ENCODE assay signal across 32 mouse cellular contexts in genomic region chr5:113299433-113299832, GRCm38 (mm10). TPM values are rescaled to one million over a fixed set of nuclear protein-coding genes. Genes with fewer than 3 reads are reported as not detected.
DNase-seq lines count a peak whose midpoint lies in the region; ATAC-seq and TF ChIP-seq lines count a peak whose summit lies in the region.
"Had no signal": no experiment of that assay in that cellular context is flagged by ENCODE, and none has a peak within 500 bp of the region (broad histone marks: within the 10 kb centered on the region; RNA-seq: fewer than 3 reads in every experiment).

No protein-coding gene starts in this region.

- H3K36me3 ChIP-seq in midbrain, embryonic 13.5 days: no peaks in the 10 kb centered on the region
- H3K36me3 ChIP-seq in midbrain, postnatal 0 days (ENCODE audit: insufficient read depth, low read length): no peaks in the 10 kb centered on the region
- H3K36me3 ChIP-seq: embryonic facial prominence, embryonic 15.5 days; heart, embryonic 12.5 days; hindbrain, embryonic 10.5 days; limb, embryonic 12.5 days; neural tube, embryonic 15.5 days had no signal

- no peak for ATAC-seq in midbrain, embryonic 13.5 days
- no peak for ATAC-seq in midbrain, postnatal 0 days (ENCODE audit: low FRiP score)
- no peak for ATAC-seq in granulocyte monocyte progenitor cell, adult 5-6 weeks (replicated peaks; ENCODE audit: poor library complexity, severe bottlenecking)
- ATAC-seq: forebrain, embryonic 14.5 days; hindbrain, postnatal 0 days; liver, postnatal 0 days; lung, postnatal 0 days had no signal

- TF ChIP-seq CTCF in midbrain, postnatal 0 days (IDR thresholded peaks at IDR 0.05): no peak
- no peak for TF ChIP-seq CTCF in cortical plate, adult 2 months (IDR thresholded peaks at IDR 0.05; ENCODE audit: extremely low read depth, insufficient read depth, low read length)

- no peaks in the 10 kb centered on the region for H3K9me3 ChIP-seq in midbrain, embryonic 13.5 days
- H3K9me3 ChIP-seq in midbrain, postnatal 0 days (ENCODE audit: low read length): no peaks in the 10 kb centered on the region
- H3K9me3 ChIP-seq: embryonic facial prominence, embryonic 15.5 days; heart, embryonic 12.5 days; hindbrain, embryonic 10.5 days; limb, embryonic 12.5 days; midbrain, embryonic 12.5 days; neural tube, embryonic 15.5 days had no signal

- no peak for TF ChIP-seq POLR2A in cortical plate, adult 2 months (IDR thresholded peaks at IDR 0.05; ENCODE audit: extremely low read depth, insufficient read depth, low read length)

- peaks cover 41% of the 10 kb centered on the region for H3K4me1 ChIP-seq in midbrain, embryonic 13.5 days (replicated peaks)
- no peaks in the 10 kb centered on the region for H3K4me1 ChIP-seq in midbrain, postnatal 0 days (ENCODE audit: insufficient read depth, low read length)
- peaks cover 13% of the 10 kb centered on the region for H3K4me1 ChIP-seq in cortical plate, adult 2 months (ENCODE audit: control insufficient read depth, insufficient read depth, low read length)

- 49% methylated on average over 9 of the region's 9 CpGs for WGBS in midbrain, embryonic 13.5 days
- WGBS in midbrain, postnatal 0 days: 45% methylated on average over 9 of the region's 9 CpGs

- no peak overlapping the region for H3K4me3 ChIP-seq in midbrain, embryonic 13.5 days (replicated peaks)
- no peak overlapping the region for H3K4me3 ChIP-seq in midbrain, postnatal 0 days (ENCODE audit: low read depth, low read length)
- H3K4me3 ChIP-seq in cortical plate, adult 2 months (ENCODE audit: insufficient read depth, low read length): no peak overlapping the region
- H3K4me3 ChIP-seq: embryonic facial prominence, embryonic 15.5 days; heart, embryonic 12.5 days; hindbrain, embryonic 10.5 days; layer of hippocampus, adult 2 months; limb, embryonic 12.5 days; midbrain, embryonic 12.5 days; myocyte; neural tube, embryonic 15.5 days had no signal

- H3K4me2 ChIP-seq in midbrain, embryonic 13.5 days (replicated peaks): no peak overlapping the region
- H3K4me2 ChIP-seq in midbrain, postnatal 0 days (ENCODE audit: low read depth, low read length, poor library complexity, severe bottlenecking): no peak overlapping the region
- H3K4me2 ChIP-seq: embryonic facial prominence, embryonic 15.5 days; heart, embryonic 12.5 days; limb, embryonic 12.5 days; liver, embryonic 11.5 days; midbrain, embryonic 12.5 days; neural tube, embryonic 15.5 days had no signal

- DNase-seq in midbrain, postnatal 0 days (ENCODE audit: low spot score): no peak
- peak; percentile 57 for DNase-seq in brain, adult 2 months (ENCODE audit: low read depth, low spot score)
- DNase-seq in cerebellum, adult 8-10 months: peak; percentile 55
- no peak for DNase-seq in kidney, adult 9 months
- DNase-seq: adrenal gland, postnatal 10 days; heart, adult 11 months; heart, postnatal 10 days; kidney, adult 2 months; kidney, postnatal 14 days; liver, postnatal 0 days; right cerebral cortex, adult 18-20 months; right cerebral cortex, postnatal 4 days had no signal

- H3K27ac ChIP-seq in midbrain, embryonic 13.5 days: no peak overlapping the region
- no peak overlapping the region for H3K27ac ChIP-seq in midbrain, postnatal 0 days (ENCODE audit: low read depth, low read length)
- H3K27ac ChIP-seq in cortical plate, adult 2 months (ENCODE audit: insufficient read depth, low read length): 0 out of 2 replicates have a peak overlapping the region, but pooled peaks have one; percentile 2
- H3K27ac ChIP-seq: embryonic facial prominence, embryonic 15.5 days; hindbrain, embryonic 10.5 days; hindbrain, postnatal 0 days; layer of hippocampus, adult 2 months; limb, embryonic 12.5 days; midbrain, embryonic 12.5 days; neural tube, embryonic 15.5 days had no signal

- 0 out of 2 replicates have a peak overlapping the region, but pooled peaks have one; percentile 10 for H3K9ac ChIP-seq in midbrain, embryonic 13.5 days (replicated peaks)
- no peak overlapping the region for H3K9ac ChIP-seq in midbrain, postnatal 0 days (replicated peaks; ENCODE audit: low read length, poor library complexity, severe bottlenecking)
- H3K9ac ChIP-seq: embryonic facial prominence, embryonic 15.5 days; heart, embryonic 12.5 days; limb, embryonic 12.5 days; liver, postnatal 0 days; midbrain, embryonic 12.5 days; neural tube, embryonic 15.5 days had no signal

- H3K27me3 ChIP-seq in midbrain, embryonic 13.5 days: peaks cover 12% of the 10 kb centered on the region
- no peaks in the 10 kb centered on the region for H3K27me3 ChIP-seq in midbrain, postnatal 0 days (ENCODE audit: insufficient read depth, low read length)

RNA-seq across cellular contexts. Expression of gene Sgsm1, which starts 11.2 kb away (rescaled TPM):
- polyA plus RNA-seq in midbrain, embryonic 13.5 days (2015; fragmentation: Nextera tagmentation; extraction: Ambion mirVana): 17.2 and 17.4 TPM in 2 replicates
- 52.9 and 53.4 TPM in 2 replicates for total RNA-seq in midbrain, postnatal 0 days (2014; rRNA removed)
- 19.8 and 27.3 TPM in 2 replicates for polyA plus RNA-seq in midbrain, postnatal 0 days (2015; fragmentation: Nextera tagmentation; extraction: Ambion mirVana)
- 57.3 and 58.1 TPM in 2 replicates for polyA plus RNA-seq in cortical plate, adult 2 months (2012; rRNA removed)
- total RNA-seq in granulocyte monocyte progenitor cell, adult 5-6 weeks (2014; fragmentation: Nextera tagmentation): not detected in 2 replicates
- 0.22 TPM in 1 of 2 replicates, not detected in the other for total RNA-seq in granulocyte monocyte progenitor cell, adult 5-6 weeks (2017)

RNA-seq across cellular contexts. Expression of gene Aym1, which starts 57.7 kb away (rescaled TPM):
- polyA plus RNA-seq in midbrain, embryonic 13.5 days (2015; fragmentation: Nextera tagmentation; extraction: Ambion mirVana): not detected in 2 replicates
- total RNA-seq in midbrain, postnatal 0 days (2014; rRNA removed): not detected in 2 replicates
- not detected in 2 replicates for polyA plus RNA-seq in midbrain, postnatal 0 days (2015; fragmentation: Nextera tagmentation; extraction: Ambion mirVana)
- polyA plus RNA-seq in cortical plate, adult 2 months (2012; rRNA removed): 0.25 and 0.32 TPM in 2 replicates
- total RNA-seq in granulocyte monocyte progenitor cell, adult 5-6 weeks (2014; fragmentation: Nextera tagmentation): not detected in 2 replicates
- total RNA-seq in granulocyte monocyte progenitor cell, adult 5-6 weeks (2017): not detected in 2 replicates
- total RNA-seq: adrenal gland, postnatal 10 days; gastrocnemius, adult 8-10 months; heart, postnatal 10 days; hindbrain, postnatal 0 days; layer of hippocampus, adult 2 months; layer of hippocampus, postnatal 25 days; left cerebral cortex, postnatal 14 days had no signal
- polyA plus RNA-seq: C2C12; embryonic facial prominence, embryonic 15.5 days; forebrain, embryonic 14.5 days; heart, embryonic 12.5 days; hindbrain, embryonic 10.5 days; hindbrain, postnatal 0 days; kidney, adult 2 months; limb, embryonic 12.5 days; liver, embryonic 11.5 days; liver, postnatal 0 days; lung, postnatal 0 days; midbrain, embryonic 12.5 days; myocyte; neural tube, embryonic 15.5 days; thymus, postnatal 0 days had no signal

Comparison
In these comparisons a context has a peak if more than half of its experiments do, and no peak if none do; other contexts are left out.
1. DNase-seq: peak in brain, adult 2 months (single experiment) and cerebellum, adult 8-10 months (single experiment); none in midbrain, postnatal 0 days (single experiment) and kidney, adult 9 months (single experiment).